Mouse (Mus musculus): ENCODE data around the gene Cd52. TPM values are rescaled to one million over a fixed set of nuclear protein-coding genes. Genes with fewer than 3 reads are reported as not detected.
"Not testable (repeated sequence)": the region's sequence is repeated elsewhere in the genome, so short reads cannot be mapped to it uniquely, and the experiment has no call there.

The Cd52 gene
- 1 to 10 TPM in 1 of 2 experiments, under 1 TPM in 1; 0.74 to 1.9 TPM for total RNA-seq (2021)
- long read RNA-seq, result 0 reads

DNA sequence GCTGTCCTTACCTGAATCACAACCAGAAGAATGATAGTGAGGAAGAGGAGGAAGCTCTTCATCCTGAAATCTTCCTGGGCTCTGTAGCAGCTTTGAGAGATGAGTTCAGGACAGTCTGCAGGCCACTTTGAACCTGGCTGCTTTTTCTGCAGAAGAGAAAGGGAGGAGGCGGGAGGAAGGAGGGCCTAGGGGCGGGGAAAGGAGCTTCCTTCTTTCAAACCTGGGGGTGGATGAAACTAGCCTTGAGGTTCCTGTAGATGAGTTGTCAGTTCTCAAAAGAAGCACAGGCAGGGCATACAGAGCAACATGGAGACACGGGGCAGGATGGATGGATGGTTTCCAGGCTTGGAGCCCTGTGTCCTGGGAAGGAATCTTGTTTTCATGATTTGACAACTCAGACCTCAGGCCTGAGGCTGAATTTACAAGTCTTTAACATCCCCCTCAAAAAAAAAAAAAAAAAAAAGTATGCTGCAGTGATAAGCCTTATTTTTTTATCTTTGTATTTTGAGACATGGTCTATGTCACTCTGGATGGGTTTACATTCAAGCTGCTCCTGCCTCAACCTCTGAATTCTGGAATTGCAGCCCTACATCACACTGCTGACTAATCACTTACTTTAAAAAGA lies at the start of gene Cd52:
Gene Cd52 (minus strand): TSS at position 160 of the 625 bp plus-strand sequence.
- DNase-seq (ENCODE audit: low spot score in 2 of 2), result no peak

DNA sequence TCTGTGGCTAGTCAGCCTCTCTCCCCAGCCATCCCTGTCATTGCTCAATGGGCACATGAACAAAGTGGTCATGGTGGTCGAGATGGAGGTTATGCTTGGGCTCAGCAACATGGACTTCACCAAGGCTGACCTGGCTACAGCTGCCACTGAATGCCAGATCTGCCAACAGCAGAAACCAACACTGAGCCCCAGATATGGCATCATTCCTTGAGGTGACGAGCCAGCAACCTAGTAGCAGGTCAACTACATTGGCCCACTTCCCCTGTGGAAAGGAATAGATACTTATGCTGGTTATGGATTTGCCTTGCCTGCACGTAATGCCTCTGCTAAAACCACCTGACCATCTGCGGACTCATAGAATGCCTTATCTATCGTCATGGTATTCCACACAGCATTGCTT lies 49.4 kb upstream of the Cd52 start:
- DNase-seq (ENCODE audit: low spot score in 2 of 2), result not testable (repeated sequence)

DNA sequence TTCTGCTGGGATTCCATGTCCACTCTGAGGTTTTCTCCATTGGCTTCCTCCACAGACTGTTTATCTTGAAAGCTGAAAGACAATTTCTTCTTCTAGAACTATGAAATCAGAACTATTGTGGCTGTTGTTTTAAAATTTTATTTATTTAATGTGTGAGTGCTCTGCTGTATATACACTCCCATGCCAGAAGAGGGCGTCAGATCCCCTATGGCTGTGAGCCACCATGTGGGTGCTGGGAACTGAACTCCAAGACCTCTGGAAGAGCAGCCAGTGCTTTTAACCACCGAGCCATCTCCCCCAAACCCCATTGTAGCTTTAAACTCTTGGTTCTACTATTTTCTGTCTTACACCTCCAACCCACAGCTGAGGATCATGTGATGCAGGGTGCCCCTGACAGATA lies 44.0 kb upstream of the Cd52 start:
- no peak for DNase-seq (ENCODE audit: low spot score in 2 of 2)

- no peak for DNase-seq (ENCODE audit: low spot score in 2 of 2)
Measured at GRCm38 (mm10) chr4:134136280-134136926, 41.5 kb upstream of the Cd52 start.

DNA sequence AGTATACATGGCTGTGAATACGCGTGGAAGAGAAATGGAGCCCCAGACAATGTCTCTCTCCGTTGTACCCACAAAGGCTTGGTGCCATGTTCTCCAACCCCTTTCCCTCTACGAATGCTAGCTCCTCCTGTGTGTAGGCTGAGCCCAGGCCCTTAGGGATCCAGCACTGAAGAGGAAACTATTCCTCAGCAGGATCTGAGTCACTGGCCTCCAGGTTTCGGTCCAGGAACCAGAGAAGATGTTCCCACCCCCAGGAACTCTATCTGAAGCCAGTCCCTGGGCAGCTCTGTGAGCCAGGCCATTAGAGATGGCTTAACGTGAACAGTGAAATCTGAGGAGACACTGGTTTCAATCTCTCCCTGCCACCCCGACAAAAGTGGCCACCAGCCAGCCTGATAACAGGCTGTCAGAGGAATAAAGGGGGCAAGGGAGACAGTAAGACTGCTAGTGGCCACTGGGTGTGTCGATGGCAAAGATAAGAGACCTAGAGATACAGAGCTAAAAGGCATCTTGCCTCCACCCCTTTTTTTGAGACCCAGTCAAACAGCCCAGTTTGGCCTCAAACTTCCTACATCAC lies 37.7 kb upstream of the Cd52 start:
- DNase-seq (ENCODE audit: low spot score in 2 of 2), result no peak

DNA sequence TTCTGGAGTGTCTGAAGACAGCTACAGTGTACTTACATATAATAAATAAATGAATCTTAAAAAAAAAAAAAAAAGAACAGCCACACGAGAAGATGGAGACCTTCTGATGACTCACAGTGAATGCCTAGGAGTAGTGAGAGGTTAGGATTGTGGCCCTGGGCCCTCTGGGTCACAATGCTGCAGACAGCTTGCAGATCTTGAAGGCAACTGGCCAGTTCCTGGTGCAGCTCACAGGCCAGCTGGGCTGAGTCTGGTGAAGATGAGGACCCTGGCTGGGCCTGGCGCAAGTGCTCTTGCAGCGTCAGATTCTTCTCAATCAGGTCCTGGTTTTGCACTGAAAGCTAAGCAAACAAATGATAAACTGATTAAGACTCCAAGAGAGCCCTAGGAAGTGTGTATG lies 37.2 kb upstream of the Cd52 start:
- DNase-seq (ENCODE audit: low spot score in 2 of 2), result no peak

DNA sequence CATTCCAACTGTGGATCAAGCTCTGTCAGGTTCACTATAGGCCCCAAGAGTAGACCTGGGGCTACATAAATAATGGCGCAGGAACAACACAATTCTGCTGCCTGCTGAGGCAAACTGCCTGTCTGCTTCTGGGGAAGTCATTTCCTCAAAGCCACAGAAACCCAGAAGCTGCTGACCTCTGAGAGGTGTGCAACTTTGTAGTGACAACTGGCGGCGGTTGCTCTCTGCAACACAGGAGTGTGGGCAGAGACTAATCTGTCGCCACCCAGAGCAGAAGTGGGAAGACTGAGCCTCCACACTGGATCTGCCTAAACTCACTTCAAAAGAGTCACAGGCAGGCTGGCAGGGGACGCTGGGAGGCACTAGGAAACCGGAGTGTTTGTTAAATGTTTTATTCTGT lies 34.6 kb upstream of the Cd52 start:
- peak in 1 of 2 experiments; percentile 54 for DNase-seq (ENCODE audit: low spot score in 2 of 2)

DNA sequence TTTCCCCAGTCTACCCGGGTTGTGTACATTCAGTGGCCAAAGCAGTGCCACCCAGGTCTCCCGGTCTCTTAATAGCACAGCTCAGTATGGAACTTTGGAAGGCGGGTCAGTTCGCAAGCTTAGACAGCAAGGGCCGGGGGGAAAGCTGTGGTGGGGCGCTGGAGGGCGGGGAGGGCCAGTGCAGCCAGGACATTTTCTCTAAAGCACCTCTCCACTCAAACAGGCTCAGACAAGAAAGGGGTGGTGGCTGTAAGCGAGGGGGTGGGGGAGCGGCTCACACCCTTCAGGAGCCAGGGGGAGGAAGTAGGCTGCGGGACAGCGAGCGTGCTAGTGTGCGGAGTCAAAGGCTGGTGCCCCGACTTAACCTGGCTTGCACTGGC lies 34.1 kb upstream of the Cd52 start:
- no peak for DNase-seq (ENCODE audit: low spot score in 2 of 2)

- DNase-seq (ENCODE audit: low spot score in 2 of 2), result peak; percentile 86 to 90
Measured at GRCm38 (mm10) chr4:134128221-134128982, 33.5 kb upstream of the Cd52 start, which contains the start of gene Sh3bgrl3. Gene Sh3bgrl3, minus strand, starts transcription at chr4:134128789.

DNA sequence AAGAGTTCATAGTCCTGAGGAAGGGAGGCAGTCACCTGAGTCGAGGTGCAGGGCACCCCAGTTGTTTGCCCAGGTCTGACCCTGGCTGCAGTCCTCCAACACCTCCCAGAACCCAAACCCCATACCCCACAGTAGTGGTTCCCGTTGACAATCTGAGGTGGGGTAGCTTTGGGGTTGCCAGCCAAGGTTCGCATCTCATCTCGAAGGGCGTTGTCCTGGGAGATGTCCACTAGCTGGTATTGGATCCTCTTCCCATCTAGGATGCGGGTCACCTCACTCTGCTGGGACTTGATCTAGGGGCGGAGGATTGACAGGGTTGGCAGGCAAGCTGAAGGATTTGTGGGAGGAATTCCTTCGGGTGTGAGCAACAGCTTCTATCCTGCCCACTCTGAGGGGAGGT lies 32.9 kb upstream of the Cd52 start:
- no peak for DNase-seq (ENCODE audit: low spot score in 2 of 2)

- peak; percentile 74 to 87 for DNase-seq (ENCODE audit: low spot score in 2 of 2)
Measured at GRCm38 (mm10) chr4:134127121-134127455, 32.2 kb upstream of the Cd52 start.

GRCm38 (mm10) chr4:134126300-134127120 lies 31.6 kb upstream of the Cd52 start:
- DNase-seq (ENCODE audit: low spot score in 2 of 2), result peak in 1 of 2 experiments; percentile 26

GRCm38 (mm10) chr4:134125383-134126060 lies 30.6 kb upstream of the Cd52 start:
- no peak for DNase-seq (ENCODE audit: low spot score in 2 of 2)

DNA sequence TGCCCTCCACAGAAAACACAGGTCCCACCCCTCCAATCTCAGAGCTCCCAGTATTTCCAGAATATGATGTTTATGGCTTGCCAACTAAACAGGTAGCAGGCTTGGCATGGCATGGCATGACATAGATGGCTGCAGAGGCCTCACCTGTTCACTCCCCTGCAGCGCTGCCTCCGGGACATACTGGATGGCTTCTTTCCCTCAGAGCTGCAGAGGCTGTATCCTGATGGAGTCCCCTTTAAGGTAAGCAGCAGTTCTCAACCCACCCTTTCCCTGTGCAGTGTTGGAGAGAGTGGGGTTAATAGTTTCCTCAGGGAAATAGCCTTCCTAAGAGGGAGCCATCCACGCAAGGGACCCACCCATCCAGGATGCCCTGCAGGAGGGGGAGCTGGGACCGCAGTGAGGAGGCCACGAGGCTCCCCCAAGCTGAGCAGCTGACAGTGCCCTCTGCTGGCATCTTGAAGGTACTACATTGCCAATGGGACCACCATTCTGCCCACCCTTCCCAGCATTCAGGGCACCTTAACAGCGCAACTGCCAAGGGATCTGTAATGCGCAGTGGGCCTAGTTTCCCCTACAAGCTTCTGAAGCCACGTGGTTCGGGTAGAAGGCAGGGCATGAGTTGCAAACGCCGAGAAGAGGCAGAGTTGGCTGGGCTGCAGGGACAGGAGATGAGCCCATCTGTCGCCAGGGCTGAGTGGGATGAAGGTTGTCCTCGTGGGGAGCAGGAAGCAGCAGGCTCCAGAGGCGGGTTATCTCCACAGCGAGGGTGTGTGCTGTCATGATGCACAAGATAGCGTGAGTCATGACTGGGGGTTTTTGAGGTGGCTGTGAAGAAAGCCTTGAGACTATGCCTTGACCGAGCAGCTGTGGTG lies 29.0 kb upstream of the Cd52 start:
- peak; percentile 91 to 95 for DNase-seq (ENCODE audit: low spot score in 2 of 2)

GRCm38 (mm10) chr4:134123147-134123546 lies 28.3 kb upstream of the Cd52 start:
- no peak for DNase-seq (ENCODE audit: low spot score in 2 of 2)

DNA sequence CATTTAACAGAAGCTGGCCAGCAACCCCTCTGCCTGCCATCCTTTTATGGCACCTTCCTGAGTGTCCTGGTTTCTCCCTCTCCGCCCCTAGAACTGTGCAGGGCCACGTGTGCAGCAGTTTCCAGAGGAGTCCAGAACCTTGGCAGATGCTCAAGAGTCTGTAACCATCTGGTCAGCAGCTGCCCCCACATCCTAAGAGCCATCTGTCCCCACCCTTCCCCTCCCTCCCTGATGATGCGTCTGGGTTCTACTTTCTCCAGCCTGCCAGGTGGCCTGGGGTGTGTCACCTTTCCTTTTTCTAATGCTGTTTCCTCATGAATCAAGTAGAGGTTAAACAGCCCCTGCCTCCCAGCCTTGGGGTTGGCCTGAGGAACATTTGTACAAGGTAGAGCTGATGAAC lies 27.4 kb upstream of the Cd52 start:
- no peak for DNase-seq (ENCODE audit: low spot score in 2 of 2)

DNA sequence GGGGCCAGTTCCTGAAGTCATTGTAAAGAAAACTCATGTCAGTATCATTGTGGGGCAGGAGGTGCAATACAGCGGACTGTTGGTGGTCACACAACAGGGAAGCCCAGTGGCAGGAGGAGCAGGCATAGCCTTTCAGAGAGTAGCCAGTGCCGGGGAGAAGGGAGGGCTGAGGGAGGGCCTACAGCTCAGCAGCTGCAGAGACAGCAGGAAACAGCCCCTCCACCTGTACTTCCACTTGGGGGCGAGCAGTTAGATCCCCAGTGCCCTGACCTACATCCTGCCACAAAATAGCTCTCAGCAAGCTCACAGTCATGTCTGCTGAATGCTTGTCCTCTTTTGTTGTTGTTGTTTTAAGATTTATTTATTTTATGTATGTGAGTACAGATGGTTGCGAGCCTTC lies 26.7 kb upstream of the Cd52 start:
- DNase-seq (ENCODE audit: low spot score in 2 of 2), result no peak

- DNase-seq (ENCODE audit: low spot score in 2 of 2), result no peak
Measured at GRCm38 (mm10) chr4:134120916-134121315, 26.0 kb upstream of the Cd52 start.

GRCm38 (mm10) chr4:134120192-134120805 lies 25.4 kb upstream of the Cd52 start:
- DNase-seq (ENCODE audit: low spot score in 2 of 2), result no peak

All from layer of hippocampus, adult 18-20 months (tissue).